Mouse (Mus musculus): Measurements from ENCODE around the gene Rsrc2. TPM values are rescaled to one million over a fixed set of nuclear protein-coding genes. Genes with fewer than 3 reads are reported as not detected.

Rsrc2 gene
- polyA plus RNA-seq, 1 experiment from 2014 or later = 83.9 TPM

DNA sequence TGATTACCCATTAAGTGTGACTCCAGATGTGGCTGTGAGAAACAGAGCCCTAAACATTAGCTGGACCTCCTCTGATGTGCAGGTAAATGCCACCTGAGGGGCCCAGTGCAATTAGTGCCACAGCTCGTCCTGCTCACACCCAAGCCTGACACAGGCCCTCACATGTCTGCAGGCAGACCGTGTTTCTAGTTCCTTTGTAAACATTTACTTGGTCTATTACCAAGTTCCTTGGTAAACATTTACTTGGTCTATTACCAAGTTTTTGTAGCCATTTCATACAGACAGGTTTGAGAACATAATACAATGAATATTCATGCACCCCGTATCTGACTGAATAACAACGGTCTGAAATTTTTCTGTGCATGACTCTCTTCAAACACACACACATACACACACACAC lies 39.6 kb downstream of the Rsrc2 start:
- 82% methylated on average over 4 of the region's 4 CpGs for WGBS
- Histone ChIP-seq H3K4me2 (ENCODE audit: low read depth, low read length) (no peak overlapping the region), H3K9me3 (replicated peaks; ENCODE audit: control insufficient read depth, low read length) (0 out of 2 replicates have a peak, but pooled peaks cover 3% of the 10 kb centered on the region), H3K27ac (ENCODE audit: low read length) (no peak overlapping the region), H3K4me3 (ENCODE audit: low read length) (no peak overlapping the region), H3K9ac (ENCODE audit: low read length) (no peak overlapping the region), H3K36me3 (ENCODE audit: control insufficient read depth, insufficient read depth) (peaks cover 82% of the 10 kb centered on the region), H3K4me1 (ENCODE audit: control insufficient read depth, insufficient read depth, low read length) (no peaks in the 10 kb centered on the region), H3K27me3 (ENCODE audit: control insufficient read depth, insufficient read depth, low read length) (no peaks in the 10 kb centered on the region)
- ATAC-seq (replicated peaks; ENCODE audit: extremely low read depth, insufficient read depth, low FRiP score) = no peak

DNA sequence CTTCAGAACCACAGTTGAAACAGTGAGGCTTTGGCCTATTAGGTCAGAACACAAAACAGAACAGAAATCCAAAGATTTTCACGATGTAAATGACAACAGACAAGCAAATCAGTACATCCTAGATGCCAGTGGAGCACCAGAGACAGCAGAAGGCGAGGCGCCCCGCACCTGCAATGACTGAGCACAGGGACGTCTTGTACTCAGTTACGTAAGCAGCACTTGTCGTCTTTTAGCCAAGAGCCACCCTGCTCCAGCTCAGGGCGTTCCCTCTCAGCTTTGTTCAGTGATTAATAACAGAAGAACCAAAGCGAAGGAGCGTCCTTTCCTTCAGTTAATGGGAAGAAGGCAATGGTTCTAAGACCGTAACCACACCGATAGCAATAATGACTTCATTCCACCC lies 40.6 kb downstream of the Rsrc2 start:
- WGBS = 89% methylated on average over 12 of the region's 12 CpGs
- H3K36me3 ChIP-seq (ENCODE audit: control insufficient read depth, insufficient read depth) = peaks cover 81% of the 10 kb centered on the region
- no peak overlapping the region for H3K4me3 ChIP-seq (ENCODE audit: low read length)
- ATAC-seq (replicated peaks; ENCODE audit: extremely low read depth, insufficient read depth, low FRiP score) = no peak
- 0 out of 2 replicates have a peak, but pooled peaks cover 3% of the 10 kb centered on the region for H3K9me3 ChIP-seq (replicated peaks; ENCODE audit: control insufficient read depth, low read length)
- no peak overlapping the region for H3K9ac ChIP-seq (ENCODE audit: low read length)
- H3K27ac ChIP-seq (ENCODE audit: low read length) = no peak overlapping the region
- H3K4me1 ChIP-seq (ENCODE audit: control insufficient read depth, insufficient read depth, low read length) = no peaks in the 10 kb centered on the region
- H3K4me2 ChIP-seq (ENCODE audit: low read depth, low read length) = no peak overlapping the region
- H3K27me3 ChIP-seq (ENCODE audit: control insufficient read depth, insufficient read depth, low read length) = no peaks in the 10 kb centered on the region

DNA sequence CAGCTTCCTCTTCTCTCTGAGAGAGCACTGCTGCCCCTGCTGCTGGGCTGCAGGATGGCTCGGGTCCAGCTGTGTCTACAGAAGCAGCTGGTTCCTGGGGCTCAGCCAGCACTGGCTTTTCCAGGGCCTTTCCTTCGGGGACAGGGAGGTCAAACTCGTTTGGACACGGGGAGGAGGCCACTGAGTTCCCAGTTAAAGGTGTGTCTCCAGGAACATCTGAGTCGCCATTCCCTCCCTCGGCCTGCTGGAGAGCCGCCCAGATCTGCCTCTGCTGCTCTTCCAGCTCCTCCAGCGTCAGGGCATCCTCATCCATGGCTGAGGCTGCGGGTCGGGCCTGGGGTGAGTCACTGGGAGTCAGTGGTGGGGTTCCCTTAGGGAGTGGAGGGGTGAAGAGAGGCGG lies 48.6 kb downstream of the Rsrc2 start:
- peak; percentile 64; the same call in 1 of the 2 replicates for ATAC-seq (replicated peaks; ENCODE audit: extremely low read depth, insufficient read depth, low FRiP score)
- Histone ChIP-seq H3K4me2 (ENCODE audit: low read depth, low read length) (no peak overlapping the region), H3K36me3 (ENCODE audit: control insufficient read depth, insufficient read depth) (peaks cover 53% of the 10 kb centered on the region), H3K27ac (ENCODE audit: low read length) (peak overlapping the region; percentile 63), H3K9ac (ENCODE audit: low read length) (peak overlapping the region; percentile 15; the same call in 1 of the 2 replicates), H3K9me3 (replicated peaks; ENCODE audit: control insufficient read depth, low read length) (no peaks in the 10 kb centered on the region), H3K27me3 (ENCODE audit: control insufficient read depth, insufficient read depth, low read length) (no peaks in the 10 kb centered on the region), H3K4me3 (ENCODE audit: low read length) (no peak overlapping the region), H3K4me1 (ENCODE audit: control insufficient read depth, insufficient read depth, low read length) (peaks cover 13% of the 10 kb centered on the region)
- WGBS = 42% methylated on average over 11 of the region's 11 CpGs

DNA sequence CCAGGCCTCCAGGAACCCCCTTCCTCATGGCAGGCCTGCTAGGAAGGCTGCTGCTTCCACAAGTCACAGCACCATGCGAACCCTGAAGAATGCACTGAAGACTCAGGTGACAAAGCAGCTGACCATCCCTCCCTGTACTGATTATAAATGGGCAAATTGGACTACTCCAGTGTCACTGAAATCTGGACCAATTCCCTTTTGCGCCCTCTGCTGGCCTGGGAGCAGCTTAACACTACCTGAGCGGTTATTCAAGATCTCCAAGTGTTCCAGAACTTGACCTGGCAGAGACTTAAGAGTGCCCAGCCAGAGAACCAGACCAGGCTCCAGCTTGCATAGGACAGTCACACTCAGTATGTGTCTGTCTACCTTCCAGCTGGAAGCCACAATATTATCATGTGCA lies 50.0 kb downstream of the Rsrc2 start:
- no peak for ATAC-seq (replicated peaks; ENCODE audit: extremely low read depth, insufficient read depth, low FRiP score)
- Histone ChIP-seq H3K4me3 (ENCODE audit: low read length) (no peak overlapping the region), H3K9me3 (replicated peaks; ENCODE audit: control insufficient read depth, low read length) (no peaks in the 10 kb centered on the region), H3K27ac (ENCODE audit: low read length) (no peak overlapping the region), H3K27me3 (ENCODE audit: control insufficient read depth, insufficient read depth, low read length) (no peaks in the 10 kb centered on the region), H3K9ac (ENCODE audit: low read length) (no peak overlapping the region), H3K4me2 (ENCODE audit: low read depth, low read length) (no peak overlapping the region), H3K4me1 (ENCODE audit: control insufficient read depth, insufficient read depth, low read length) (peaks cover 17% of the 10 kb centered on the region), H3K36me3 (ENCODE audit: control insufficient read depth, insufficient read depth) (peaks cover 42% of the 10 kb centered on the region)
- 14% methylated on average over 3 of the region's 3 CpGs for WGBS

DNA sequence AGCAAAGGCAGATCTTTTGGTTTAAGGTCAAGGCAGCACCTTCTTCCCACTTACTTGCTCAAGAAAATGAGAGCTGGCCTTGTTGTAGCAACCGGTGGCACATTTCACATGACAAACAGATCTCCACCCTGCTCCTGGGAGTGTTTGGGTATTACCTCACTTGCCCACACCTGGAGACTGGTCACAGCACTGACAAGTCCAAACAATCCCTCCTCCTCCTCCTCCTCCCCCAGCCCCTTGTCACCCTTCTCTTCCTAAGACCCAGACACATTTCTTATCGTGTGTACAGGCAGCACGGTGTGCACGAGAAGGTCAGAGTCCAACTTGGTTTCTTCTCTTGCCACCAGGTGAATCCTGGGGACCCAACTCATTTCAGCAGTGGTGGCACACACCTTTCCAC lies 52.3 kb downstream of the Rsrc2 start:
- Histone ChIP-seq H3K9me3 (replicated peaks; ENCODE audit: control insufficient read depth, low read length) (no peaks in the 10 kb centered on the region), H3K4me2 (ENCODE audit: low read depth, low read length) (no peak overlapping the region), H3K9ac (ENCODE audit: low read length) (no peak overlapping the region), H3K27ac (ENCODE audit: low read length) (no peak overlapping the region), H3K27me3 (ENCODE audit: control insufficient read depth, insufficient read depth, low read length) (no peaks in the 10 kb centered on the region), H3K36me3 (ENCODE audit: control insufficient read depth, insufficient read depth) (peaks cover 19% of the 10 kb centered on the region), H3K4me3 (ENCODE audit: low read length) (no peak overlapping the region), H3K4me1 (ENCODE audit: control insufficient read depth, insufficient read depth, low read length) (peaks cover 21% of the 10 kb centered on the region)
- ATAC-seq (replicated peaks; ENCODE audit: extremely low read depth, insufficient read depth, low FRiP score) = no peak
- 63% methylated on average over 4 of the region's 4 CpGs for WGBS

DNA sequence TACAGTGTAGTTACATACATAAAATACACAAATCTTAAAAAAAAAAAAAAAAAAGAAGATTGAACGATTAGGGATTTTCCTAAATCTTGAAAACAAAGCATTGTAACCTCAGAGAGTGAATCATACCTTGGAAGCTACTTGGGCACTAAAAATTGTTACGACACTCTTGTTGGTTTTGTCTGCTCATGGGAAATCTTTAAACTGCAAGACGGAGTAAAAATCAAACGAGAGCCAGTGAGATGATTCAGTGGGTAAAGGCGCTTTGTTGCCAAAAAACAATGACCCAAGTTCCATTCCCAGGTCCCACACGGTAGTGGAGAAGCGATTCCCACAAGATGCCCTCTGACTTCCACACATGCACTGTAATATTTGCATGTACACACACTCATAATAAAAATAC lies 53.0 kb downstream of the Rsrc2 start:
- Histone ChIP-seq H3K9me3 (replicated peaks; ENCODE audit: control insufficient read depth, low read length) (no peaks in the 10 kb centered on the region), H3K4me2 (ENCODE audit: low read depth, low read length) (no peak overlapping the region), H3K36me3 (ENCODE audit: control insufficient read depth, insufficient read depth) (peaks cover 16% of the 10 kb centered on the region), H3K4me1 (ENCODE audit: control insufficient read depth, insufficient read depth, low read length) (peaks cover 21% of the 10 kb centered on the region), H3K27ac (ENCODE audit: low read length) (no peak overlapping the region), H3K27me3 (ENCODE audit: control insufficient read depth, insufficient read depth, low read length) (no peaks in the 10 kb centered on the region), H3K4me3 (ENCODE audit: low read length) (no peak overlapping the region), H3K9ac (ENCODE audit: low read length) (no peak overlapping the region)
- WGBS = 89% methylated on average over 7 of the region's 7 CpGs
- no peak for ATAC-seq (replicated peaks; ENCODE audit: extremely low read depth, insufficient read depth, low FRiP score)

DNA sequence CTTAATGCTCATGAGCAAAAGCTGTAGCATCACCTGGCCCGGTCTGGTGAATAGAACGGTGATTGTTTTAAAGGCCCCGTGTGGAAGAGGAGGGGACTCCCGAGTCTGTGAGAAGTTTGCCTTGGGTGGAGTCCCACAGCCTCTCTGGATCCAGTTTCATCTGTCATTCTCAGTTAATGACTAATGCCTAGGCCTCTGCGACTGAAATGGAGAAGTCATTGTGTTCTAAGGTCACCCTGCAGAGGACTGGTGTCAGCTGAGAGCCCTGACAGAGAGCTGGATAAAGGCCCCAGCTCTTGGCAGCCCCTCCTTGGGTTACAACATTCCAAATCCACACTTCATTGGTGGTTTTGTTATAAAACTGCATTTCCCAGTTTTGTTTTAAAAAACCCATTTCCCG lies 54.7 kb downstream of the Rsrc2 start:
- H3K4me3 ChIP-seq (ENCODE audit: low read length) = no peak overlapping the region
- H3K9ac ChIP-seq (ENCODE audit: low read length) = no peak overlapping the region
- H3K27me3 ChIP-seq (ENCODE audit: control insufficient read depth, insufficient read depth, low read length) = no peaks in the 10 kb centered on the region
- H3K27ac ChIP-seq (ENCODE audit: low read length) = peak overlapping the region; percentile 76
- H3K4me1 ChIP-seq (ENCODE audit: control insufficient read depth, insufficient read depth, low read length) = peaks cover 12% of the 10 kb centered on the region
- peaks cover 8% of the 10 kb centered on the region for H3K36me3 ChIP-seq (ENCODE audit: control insufficient read depth, insufficient read depth)
- no peak overlapping the region for H3K4me2 ChIP-seq (ENCODE audit: low read depth, low read length)
- no peaks in the 10 kb centered on the region for H3K9me3 ChIP-seq (replicated peaks; ENCODE audit: control insufficient read depth, low read length)
- WGBS = 31% methylated on average over 6 of the region's 6 CpGs
- peak; percentile 88 for ATAC-seq (replicated peaks; ENCODE audit: extremely low read depth, insufficient read depth, low FRiP score)

DNA sequence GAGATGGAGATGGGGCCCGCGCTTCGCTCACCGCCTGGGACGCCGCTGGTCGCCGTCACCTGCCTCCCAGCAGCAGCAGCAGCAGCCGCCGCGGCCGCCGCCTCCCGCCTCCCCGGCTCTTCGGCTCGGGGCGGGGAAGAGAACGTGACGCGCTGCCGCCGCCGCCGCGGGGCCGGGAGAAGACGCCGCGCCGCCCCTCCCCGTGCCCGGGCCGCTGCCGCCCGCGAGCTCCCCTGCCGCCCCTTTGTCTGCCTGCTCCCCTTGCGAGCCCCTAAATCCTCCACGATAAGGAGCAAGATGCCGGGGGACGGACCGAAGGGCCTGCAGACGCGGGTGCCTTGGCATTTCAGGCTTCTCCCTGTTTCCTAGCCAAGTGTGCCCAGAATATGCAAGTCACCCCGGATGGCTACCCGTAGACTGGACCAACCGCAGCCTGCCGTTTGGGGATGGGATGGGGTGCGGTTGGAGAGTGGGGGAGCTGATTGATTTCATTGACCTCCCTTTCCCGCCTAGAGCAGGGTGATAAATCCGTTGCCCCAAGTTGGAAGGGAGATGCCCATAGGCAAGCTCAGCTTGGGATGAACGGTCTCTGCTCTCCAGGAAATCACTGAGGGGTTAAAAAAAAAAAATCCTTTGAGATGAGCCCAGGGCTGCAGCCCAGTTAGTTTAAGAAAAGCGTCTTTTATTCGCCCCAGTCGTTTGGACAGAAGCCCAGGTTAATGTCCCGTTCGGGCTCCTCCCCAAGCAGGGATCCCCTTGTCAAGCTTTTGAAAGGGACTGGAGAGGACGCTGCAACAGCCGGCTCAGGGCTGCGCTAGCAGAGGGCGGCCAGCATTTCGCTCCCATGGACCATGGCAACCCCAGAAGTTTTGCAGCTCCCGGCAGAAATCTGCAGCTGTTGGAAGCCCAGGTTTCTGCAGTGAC lies 64.7 kb downstream of the Rsrc2 start, which contains the start of gene Clip1:
Clip1 (minus strand) TSS at position 398 of the 924 bp plus-strand sequence.
- ATAC-seq (replicated peaks; ENCODE audit: extremely low read depth, insufficient read depth, low FRiP score) = peak; percentile 73
- Histone ChIP-seq H3K4me2 (ENCODE audit: low read depth, low read length) (peak within 1 kb of the TSS; percentile 96), H3K9ac (ENCODE audit: low read length) (peak within 1 kb of the TSS; percentile 99)

More for the DNA sequence above, 64.7 kb downstream of the Rsrc2 start, which contains the start of gene Clip1:
- Histone ChIP-seq H3K27me3 (ENCODE audit: control insufficient read depth, insufficient read depth, low read length) (no peaks in the 10 kb centered on the region), H3K4me3 (ENCODE audit: low read length) (peak within 1 kb of the TSS; percentile 96), H3K9me3 (replicated peaks; ENCODE audit: control insufficient read depth, low read length) (no peaks in the 10 kb centered on the region), H3K27ac (ENCODE audit: low read length) (peak within 1 kb of the TSS; percentile 96), H3K4me1 (ENCODE audit: control insufficient read depth, insufficient read depth, low read length) (peaks cover 31% of the 10 kb centered on the region), H3K36me3 (ENCODE audit: control insufficient read depth, insufficient read depth) (no peaks in the 10 kb centered on the region)
- WGBS = 1% methylated on average over 42 of the region's 64 CpGs

All from heart, embryonic 16.5 days (tissue).